Mouse (Mus musculus) left cerebral cortex, postnatal 14 days (tissue): ENCODE data around the gene Il11ra1. TPM values are rescaled to one million over a fixed set of nuclear protein-coding genes. Genes with fewer than 3 reads are reported as not detected.
"Not testable (repeated sequence)": the region's sequence is repeated elsewhere in the genome, so short reads cannot be mapped to it uniquely, and the experiment has no call there.

Experiments used
- DNase-seq, 2 experiments: peaks; one replicate each; pipeline ENCODE4 v3.0.0; 2021 to 2022; ENCODE audit warnings: low spot score in 2 of 2, mixed read lengths in 1 of 2
- intact Hi-C: fragments of 180-260 bp; cut with DNase I; formaldehyde crosslinking; loops from one replicate; pipeline ENCODE4 v1.15.1; 2025
- long read RNA-seq, 2 experiments: library from polyadenylated mRNA; stranded (forward); transcript quantifications; one replicate each; pipeline ENCODE4 v2.0.0; 2021
- total RNA-seq, 2 experiments: library from RNA; stranded (reverse); gene quantifications; 2 replicates each; pipeline ENCODE4 v1.2.3; 2021

The Il11ra1 gene
- 10 to 100 TPM; 28.9 to 32.8 TPM for total RNA-seq
- long read RNA-seq, experiment 1, transcript Il11ra1-201 (13 exons, 2,009 nt) = major isoform, 29 of 51 reads
- long read RNA-seq, experiment 1, partial matches to known transcripts = 9 of 51 reads
- long read RNA-seq, experiment 1, other reads (novel, unspliced or antisense) = 11 of 51 reads
- long read RNA-seq, experiment 2, transcript Il11ra1-201 (13 exons, 2,009 nt) = major isoform, 23 of 29 reads
- long read RNA-seq, experiment 2, partial matches to known transcripts = 1 of 29 reads
- long read RNA-seq, experiment 2, other reads (novel, unspliced or antisense) = 5 of 29 reads

- intact Hi-C loops, DNase-seq: not testable (repeated sequence)
Measured at GRCm38 (mm10) chr4:41699783-41700182, at the start of gene Il11ra1. Gene Il11ra1 (plus strand): TSS chr4:41699989.

GRCm38 (mm10) chr4:41653296-41653695 lies 46.5 kb upstream of the Il11ra1 start:
- intact Hi-C loops = loop anchor here (5.0 kb wide), 2 partner anchors 41 to 101 kb away; no protein-coding TSS in a partner anchor
- DNase-seq = peak; percentile 79 to 81

GRCm38 (mm10) chr4:41653730-41654129 lies 46.1 kb upstream of the Il11ra1 start:
- no peak for DNase-seq
- intact Hi-C loops = loop anchor here (5.0 kb wide), 2 partner anchors 41 to 101 kb away; no protein-coding TSS in a partner anchor

GRCm38 (mm10) chr4:41654217-41654616 lies 45.6 kb upstream of the Il11ra1 start:
- peak in 1 of 2 experiments; percentile 45 for DNase-seq
- intact Hi-C loops = loop anchor here (5.0 kb wide), 2 partner anchors 42 to 102 kb away; no protein-coding TSS in a partner anchor

GRCm38 (mm10) chr4:41655525-41655924 lies 44.3 kb upstream of the Il11ra1 start:
- intact Hi-C loops = no loop called here
- DNase-seq = no peak

GRCm38 (mm10) chr4:41658566-41659384 lies 41.0 kb upstream of the Il11ra1 start:
- intact Hi-C loops = no loop called here
- DNase-seq = no peak

- DNase-seq = no peak
- intact Hi-C loops = no loop called here
Measured at GRCm38 (mm10) chr4:41659556-41659955, 40.2 kb upstream of the Il11ra1 start.

GRCm38 (mm10) chr4:41660851-41661430 lies 38.8 kb upstream of the Il11ra1 start:
- no peak for DNase-seq
- intact Hi-C loops = no loop called here

GRCm38 (mm10) chr4:41662723-41663122 lies 37.1 kb upstream of the Il11ra1 start:
- intact Hi-C loops = no loop called here
- DNase-seq = no peak

- DNase-seq = no peak
- intact Hi-C loops = no loop called here
Measured at GRCm38 (mm10) chr4:41663614-41664013, 36.2 kb upstream of the Il11ra1 start.

GRCm38 (mm10) chr4:41664533-41664932 lies 35.3 kb upstream of the Il11ra1 start:
- DNase-seq = no peak
- intact Hi-C loops = no loop called here

- DNase-seq = no peak
- intact Hi-C loops = no loop called here
Measured at GRCm38 (mm10) chr4:41665009-41665675, 34.6 kb upstream of the Il11ra1 start.

- no peak for DNase-seq
- intact Hi-C loops = no loop called here
Measured at GRCm38 (mm10) chr4:41666646-41667045, 33.1 kb upstream of the Il11ra1 start.

- DNase-seq = no peak
- intact Hi-C loops = no loop called here
Measured at GRCm38 (mm10) chr4:41670836-41671235, 29.0 kb upstream of the Il11ra1 start.

- intact Hi-C loops = no loop called here
Measured at GRCm38 (mm10) chr4:41671500-41671899, 28.3 kb upstream of the Il11ra1 start.

GRCm38 (mm10) chr4:41671963-41672480 lies 27.8 kb upstream of the Il11ra1 start:
- intact Hi-C loops = no loop called here
- no peak for DNase-seq

More at GRCm38 (mm10) chr4:41671500-41671899, 28.3 kb upstream of the Il11ra1 start:
- no peak for DNase-seq

GRCm38 (mm10) chr4:41672522-41672963 lies 27.2 kb upstream of the Il11ra1 start:
- intact Hi-C loops = no loop called here
- no peak for DNase-seq

- no peak for DNase-seq
- intact Hi-C loops = no loop called here
Measured at GRCm38 (mm10) chr4:41673186-41673585, 26.6 kb upstream of the Il11ra1 start.
